Mouse (Mus musculus) brain, embryonic 14.5 days (tissue): ENCODE measurements around the gene Retsat.

Experiments
- CTCF ChIP-seq: fragments of 200-500 bp; IDR thresholded peaks from 2 replicates; pipeline ENCODE4 v1.5.1; 2012; ENCODE audit warnings: inconsistent platforms, mild to moderate bottlenecking, moderate library complexity, borderline replicate concordance; ENCODE audit not compliant: insufficient read depth, insufficient read length; ENCODE audit errors: extremely low read depth
- POLR2A ChIP-seq: fragments of 200-500 bp; IDR thresholded peaks from 2 replicates; pipeline ENCODE4 v1.6.1; 2012; ENCODE audit warnings: mild to moderate bottlenecking, inconsistent platforms, borderline replicate concordance; ENCODE audit not compliant: poor library complexity, insufficient read depth, insufficient read length, severe bottlenecking; ENCODE audit errors: extremely low read depth

GRCm38 (mm10) chr6:72631700-72632099, 33.4 kb downstream of the Retsat start:
- no peak for TF ChIP-seq CTCF
- no peak for TF ChIP-seq POLR2A
